Mouse (Mus musculus): ENCODE measurements around the gene Igfbp2. TPM values are rescaled to one million over a fixed set of nuclear protein-coding genes. Genes with fewer than 3 reads are reported as not detected.

The Igfbp2 gene
- polyA plus RNA-seq, 1 experiment from 2014 or later: not detected

GRCm38 (mm10) chr1:72878473-72879318 is 54.4 kb downstream of the Igfbp2 start:
- no peaks in the 10 kb centered on the region for H3K79me2 ChIP-seq (ENCODE audit: inconsistent target)
- no peak overlapping the region for H3K4me3 ChIP-seq (ENCODE audit: inconsistent target)
- 69% methylated on average over 25 of the region's 25 CpGs for WGBS (ENCODE audit: missing documents)
- no peak overlapping the region for H3K27ac ChIP-seq
- H3K36me3 ChIP-seq (ENCODE audit: inconsistent target): no peaks in the 10 kb centered on the region

GRCm38 (mm10) chr1:72879319-72879634 is 55.0 kb downstream of the Igfbp2 start:
- WGBS (ENCODE audit: missing documents): 66% methylated on average over 4 of the region's 4 CpGs
- no peak overlapping the region for H3K4me3 ChIP-seq (ENCODE audit: inconsistent target)
- no peak overlapping the region for H3K27ac ChIP-seq
- H3K36me3 ChIP-seq (ENCODE audit: inconsistent target): no peaks in the 10 kb centered on the region
- no peaks in the 10 kb centered on the region for H3K79me2 ChIP-seq (ENCODE audit: inconsistent target)

- 85% methylated on average over 11 of the region's 11 CpGs for WGBS (ENCODE audit: missing documents)
- Histone ChIP-seq H3K36me3 (ENCODE audit: inconsistent target) (no peaks in the 10 kb centered on the region), H3K4me3 (ENCODE audit: inconsistent target) (no peak overlapping the region), H3K27ac (no peak overlapping the region), H3K79me2 (ENCODE audit: inconsistent target) (no peaks in the 10 kb centered on the region)
Observed at GRCm38 (mm10) chr1:72885111-72885818, 61.0 kb downstream of the Igfbp2 start.

- Histone ChIP-seq H3K36me3 (ENCODE audit: inconsistent target) (no peaks in the 10 kb centered on the region), H3K27ac (no peak overlapping the region), H3K79me2 (ENCODE audit: inconsistent target) (no peaks in the 10 kb centered on the region), H3K4me3 (ENCODE audit: inconsistent target) (no peak overlapping the region)
- WGBS (ENCODE audit: missing documents): 88% methylated on average over 6 of the region's 7 CpGs
Observed at GRCm38 (mm10) chr1:72885819-72886169, 61.5 kb downstream of the Igfbp2 start.

- 45% methylated on average over 1 of the region's 1 CpGs for WGBS (ENCODE audit: missing documents)
- no peak overlapping the region for H3K27ac ChIP-seq
Observed at GRCm38 (mm10) chr1:72887910-72888309, 63.6 kb downstream of the Igfbp2 start.

GRCm38 (mm10) chr1:72895821-72896220 is 71.5 kb downstream of the Igfbp2 start:
- 76% methylated on average over 2 of the region's 2 CpGs for WGBS (ENCODE audit: missing documents)
- Histone ChIP-seq H3K79me2 (ENCODE audit: inconsistent target) (no peaks in the 10 kb centered on the region), H3K4me3 (ENCODE audit: inconsistent target) (no peak overlapping the region), H3K36me3 (ENCODE audit: inconsistent target) (no peaks in the 10 kb centered on the region), H3K27ac (no peak overlapping the region)

More at GRCm38 (mm10) chr1:72887910-72888309, 63.6 kb downstream of the Igfbp2 start:
- Histone ChIP-seq H3K4me3 (ENCODE audit: inconsistent target) (no peak overlapping the region), H3K36me3 (ENCODE audit: inconsistent target) (no peaks in the 10 kb centered on the region), H3K79me2 (ENCODE audit: inconsistent target) (no peaks in the 10 kb centered on the region)

Other genes starting within 250 kb of the Igfbp2 start
- 12.9 to 15.6 TPM (median 15.6 TPM) in 3 replicates for gene Smarcal1, start 241.3 kb upstream of the Igfbp2 start, polyA plus RNA-seq (2018)
- gene Ankar, start 123.9 kb upstream of the Igfbp2 start, polyA plus RNA-seq (2018): not detected in 3 replicates
- gene Rpl37a, start 113.2 kb upstream of the Igfbp2 start, polyA plus RNA-seq (2018): 330 to 1,387 TPM (median 1,158 TPM) in 3 replicates
- 0.03 TPM in 1 of 3 replicates, not detected in the others for gene Igfbp5, start 50.4 kb downstream of the Igfbp2 start, polyA plus RNA-seq (2018)
- gene Tnp1, start 191.4 kb downstream of the Igfbp2 start, polyA plus RNA-seq (2018): not detected in 3 replicates

Data from macrophage (primary cell).